Mouse (Mus musculus): ENCODE measurements around the gene 5430403G16Rik. TPM values are rescaled to one million over a fixed set of nuclear protein-coding genes. Genes with fewer than 3 reads are reported as not detected.
"Not testable (repeated sequence)": the region's sequence is repeated elsewhere in the genome, so short reads cannot be mapped to it uniquely, and the experiment has no call there.

Gene 5430403G16Rik
- polyA plus RNA-seq (2015; fragmentation: Nextera tagmentation; extraction: Ambion mirVana): 0.36 and 0.37 TPM in 2 replicates

GRCm38 (mm10) chr5:109690537-109691201, at the start of gene 5430403G16Rik:
5430403G16Rik (minus strand) TSS chr5:109691041.
- peak; percentile 97 for ATAC-seq
- under 1% methylated on average over 24 of the region's 26 CpGs for WGBS (ENCODE audit: insufficient replicate concordance)
- not testable (repeated sequence) for H3K36me3 ChIP-seq (replicated peaks; ENCODE audit: insufficient read depth, low read length)

GRCm38 (mm10) chr5:109717341-109717740, 26.5 kb upstream of the 5430403G16Rik start:
- H3K27me3 ChIP-seq (ENCODE audit: insufficient read depth, low read length); H3K4me3 ChIP-seq (ENCODE audit: low read depth, low read length); H3K4me1 ChIP-seq (ENCODE audit: insufficient read depth); H3K27ac ChIP-seq (ENCODE audit: low read depth); DNase-seq; H3K36me3 ChIP-seq (replicated peaks; ENCODE audit: insufficient read depth, low read length); H3K9ac ChIP-seq (replicated peaks); H3K9me3 ChIP-seq (ENCODE audit: low read length); ATAC-seq; H3K4me2 ChIP-seq (ENCODE audit: low read depth, low read length): not testable (repeated sequence)
- WGBS (ENCODE audit: insufficient replicate concordance): 53% methylated on average over 3 of the region's 3 CpGs

More at GRCm38 (mm10) chr5:109690537-109691201, at the start of gene 5430403G16Rik:
- H3K27me3 ChIP-seq (ENCODE audit: insufficient read depth, low read length); H3K4me1 ChIP-seq (ENCODE audit: insufficient read depth); H3K9me3 ChIP-seq (ENCODE audit: low read length): not testable (repeated sequence)
- H3K9ac ChIP-seq (replicated peaks): peak within 1 kb of the TSS; percentile 72
- H3K4me2 ChIP-seq (ENCODE audit: low read depth, low read length): peak within 1 kb of the TSS; percentile 78
- peak; percentile 80 for DNase-seq
- peak within 1 kb of the TSS; percentile 57 for H3K4me3 ChIP-seq (ENCODE audit: low read depth, low read length)
- H3K27ac ChIP-seq (ENCODE audit: low read depth): peak within 1 kb of the TSS; percentile 86

DNA sequence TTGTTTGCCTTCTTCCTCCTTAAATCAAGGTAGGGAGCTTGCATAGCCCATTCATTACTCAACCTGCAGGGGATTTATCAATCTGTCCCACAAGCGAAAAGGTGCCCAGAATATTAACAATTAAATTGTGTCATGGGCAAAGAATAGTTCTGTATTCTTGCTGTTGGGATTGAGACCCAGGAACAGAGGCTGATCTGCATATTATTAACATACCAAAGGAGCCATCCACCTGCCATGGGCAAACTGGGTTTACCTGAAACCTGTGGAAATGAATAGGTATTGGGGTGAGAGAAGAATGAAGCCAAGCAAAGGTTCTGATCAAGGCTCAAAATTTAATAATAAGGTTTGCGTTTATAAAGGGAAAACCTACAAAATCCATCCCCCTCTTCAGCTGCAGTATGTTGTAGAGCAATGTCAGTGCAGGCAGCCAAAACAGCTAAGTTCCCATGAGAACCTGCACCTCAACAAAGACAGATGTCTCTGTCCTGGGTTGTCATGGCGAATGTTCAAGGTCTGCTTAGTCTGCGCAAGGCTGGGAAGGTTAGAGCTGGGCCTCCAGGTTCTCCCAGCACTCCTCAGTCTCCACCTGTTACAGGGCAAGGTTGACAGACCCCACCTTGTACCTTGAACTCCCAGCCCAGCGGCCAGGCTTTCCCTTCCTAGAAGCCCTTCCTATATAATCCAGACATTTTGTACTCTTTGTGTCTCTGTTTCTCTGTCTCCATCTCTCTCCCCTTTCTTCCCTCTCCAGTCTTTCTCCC, 544 bp upstream of the 5430403G16Rik start:
- not testable (repeated sequence) for ATAC-seq

DNA sequence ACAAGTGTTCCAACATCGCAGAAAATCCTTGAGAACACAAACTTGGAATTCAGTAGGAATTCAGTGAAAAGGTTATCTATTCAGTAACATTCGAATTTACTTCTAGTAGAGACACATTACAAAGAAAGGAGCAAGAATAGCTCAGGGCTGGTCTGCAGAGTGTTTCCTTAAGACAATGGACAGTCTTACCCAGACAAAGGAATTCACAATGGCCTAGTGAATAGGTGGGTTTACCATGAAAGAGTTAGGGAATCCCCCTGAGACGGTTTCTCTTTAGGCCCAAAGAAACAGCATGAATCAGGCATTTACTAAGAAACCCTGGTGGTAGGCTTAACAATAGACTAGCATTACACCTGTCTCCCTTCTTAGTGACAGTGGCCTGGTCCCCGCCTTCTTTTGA, 7.9 kb downstream of the 5430403G16Rik start:
- H3K36me3 ChIP-seq (replicated peaks; ENCODE audit: insufficient read depth, low read length): no peaks in the 10 kb centered on the region
- no peak overlapping the region for H3K4me3 ChIP-seq (ENCODE audit: low read depth, low read length)
- no peak for DNase-seq
- no peak for ATAC-seq
- H3K9ac ChIP-seq (replicated peaks): no peak overlapping the region
- TF ChIP-seq EP300 (IDR thresholded peaks at IDR 0.05; ENCODE audit: low read depth): no peak
- no peak for TF ChIP-seq CTCF (IDR thresholded peaks at IDR 0.05; ENCODE audit: low read depth)
- H3K27me3 ChIP-seq (ENCODE audit: insufficient read depth, low read length): no peaks in the 10 kb centered on the region
- no peak overlapping the region for H3K27ac ChIP-seq (ENCODE audit: low read depth)
- no peaks in the 10 kb centered on the region for H3K4me1 ChIP-seq (ENCODE audit: insufficient read depth)
- H3K4me2 ChIP-seq (ENCODE audit: low read depth, low read length): no peak overlapping the region
- H3K9me3 ChIP-seq (ENCODE audit: low read length): peaks cover 4% of the 10 kb centered on the region; the same call in 1 of the 2 replicates
- 71% methylated on average over 4 of the region's 4 CpGs for WGBS (ENCODE audit: insufficient replicate concordance)

More for the DNA sequence above, 544 bp upstream of the 5430403G16Rik start:
- H3K4me1 ChIP-seq (ENCODE audit: insufficient read depth); H3K27me3 ChIP-seq (ENCODE audit: insufficient read depth, low read length); H3K36me3 ChIP-seq (replicated peaks; ENCODE audit: insufficient read depth, low read length); H3K9me3 ChIP-seq (ENCODE audit: low read length); DNase-seq; H3K27ac ChIP-seq (ENCODE audit: low read depth): not testable (repeated sequence)
- Histone ChIP-seq H3K4me3 (ENCODE audit: low read depth, low read length) (peak overlapping the region; percentile 57), H3K9ac (replicated peaks) (peak overlapping the region; percentile 72; the same call in 1 of the 2 replicates), H3K4me2 (ENCODE audit: low read depth, low read length) (peak overlapping the region; percentile 78)
- WGBS (ENCODE audit: insufficient replicate concordance): 65% methylated on average over 5 of the region's 5 CpGs

Other genes with a start within 250 kb of the 5430403G16Rik start
- gene Crlf2, start 132.0 kb downstream of the 5430403G16Rik start, polyA plus RNA-seq (2015; fragmentation: Nextera tagmentation; extraction: Ambion mirVana): 8.9 and 10.2 TPM in 2 replicates
- 2.9 and 3.9 TPM in 2 replicates for gene 4930522L14Rik, start 60.8 kb upstream of the 5430403G16Rik start, polyA plus RNA-seq (2015; fragmentation: Nextera tagmentation; extraction: Ambion mirVana)
- 0.12 and 0.23 TPM in 2 replicates for gene Gm15446, start 232.4 kb upstream of the 5430403G16Rik start, polyA plus RNA-seq (2015; fragmentation: Nextera tagmentation; extraction: Ambion mirVana)